Mouse (Mus musculus): ENCODE data around the gene Hs3st6.
"Not testable (repeated sequence)": the region's sequence is repeated elsewhere in the genome, so short reads cannot be mapped to it uniquely, and the experiment has no call there.

Hs3st6 gene

GRCm38 (mm10) chr17:24752415-24753394, at the start of gene Hs3st6:
Gene Hs3st6, plus strand, starts transcription at chr17:24752988.
- DNase-seq (ENCODE audit: low spot score), result no peak

GRCm38 (mm10) chr17:24705821-24706220, 47.0 kb upstream of the Hs3st6 start:
- no peak for DNase-seq (ENCODE audit: low spot score)

- peak; percentile 94 for DNase-seq (ENCODE audit: low spot score)
Measured at GRCm38 (mm10) chr17:24706982-24707800, 45.6 kb upstream of the Hs3st6 start, which contains the start of gene Tbl3. Gene Tbl3, minus strand, starts transcription at chr17:24707660.

GRCm38 (mm10) chr17:24707801-24708425, 44.9 kb upstream of the Hs3st6 start:
- no peak for DNase-seq (ENCODE audit: low spot score)

- peak; percentile 45 for DNase-seq (ENCODE audit: low spot score)
Measured at GRCm38 (mm10) chr17:24708646-24709045, 44.1 kb upstream of the Hs3st6 start.

- no peak for DNase-seq (ENCODE audit: low spot score)
Measured at GRCm38 (mm10) chr17:24715556-24715955, 37.2 kb upstream of the Hs3st6 start.

- DNase-seq (ENCODE audit: low spot score), result no peak
Measured at GRCm38 (mm10) chr17:24716166-24716682, 36.6 kb upstream of the Hs3st6 start.

- DNase-seq (ENCODE audit: low spot score), result no peak
Measured at GRCm38 (mm10) chr17:24717943-24718342, 34.8 kb upstream of the Hs3st6 start, which contains the start of the genes Rnf151 and Rps2. Gene Rnf151, minus strand, starts transcription at chr17:24718063. Gene Rps2, plus strand, starts transcription at chr17:24718116.

GRCm38 (mm10) chr17:24718938-24719337, 33.9 kb upstream of the Hs3st6 start:
- DNase-seq (ENCODE audit: low spot score), result not testable (repeated sequence)

GRCm38 (mm10) chr17:24719494-24720222, 33.1 kb upstream of the Hs3st6 start:
- peak; percentile 97 for DNase-seq (ENCODE audit: low spot score)

- DNase-seq (ENCODE audit: low spot score), result not testable (repeated sequence)
Measured at GRCm38 (mm10) chr17:24720616-24721015, 32.2 kb upstream of the Hs3st6 start.

- DNase-seq (ENCODE audit: low spot score), result not testable (repeated sequence)
Measured at GRCm38 (mm10) chr17:24721383-24721955, 31.3 kb upstream of the Hs3st6 start.

- DNase-seq (ENCODE audit: low spot score), result peak; percentile 37
Measured at GRCm38 (mm10) chr17:24722220-24722924, 30.4 kb upstream of the Hs3st6 start.

- DNase-seq (ENCODE audit: low spot score), result peak; percentile 41
Measured at GRCm38 (mm10) chr17:24723122-24723880, 29.5 kb upstream of the Hs3st6 start.

- peak; percentile 62 for DNase-seq (ENCODE audit: low spot score)
Measured at GRCm38 (mm10) chr17:24723881-24724180, 29.0 kb upstream of the Hs3st6 start.

- peak; percentile 95 for DNase-seq (ENCODE audit: low spot score)
Measured at GRCm38 (mm10) chr17:24724184-24724583, 28.6 kb upstream of the Hs3st6 start, which contains the start of gene Ndufb10. Gene Ndufb10, minus strand, starts transcription at chr17:24724478.

GRCm38 (mm10) chr17:24725637-24726390, 27.0 kb upstream of the Hs3st6 start:
- no peak for DNase-seq (ENCODE audit: low spot score)

- no peak for DNase-seq (ENCODE audit: low spot score)
Measured at GRCm38 (mm10) chr17:24727618-24728017, 25.2 kb upstream of the Hs3st6 start, which contains the start of gene Rpl3l. Gene Rpl3l, plus strand, starts transcription at chr17:24727820.
